Mouse (Mus musculus): ENCODE data around the gene Npnt. TPM values are rescaled to one million over a fixed set of nuclear protein-coding genes. Genes with fewer than 3 reads are reported as not detected.

Gene Npnt
- total and polyA plus RNA-seq, 2 experiments from 2014 or later: 9.0 to 14.3 TPM

GRCm38 (mm10) chr3:132880826-132881225 is 69.3 kb downstream of the Npnt start:
- Histone ChIP-seq H3K4me1 (ENCODE audit: insufficient read depth) (no peaks in the 10 kb centered on the region), H3K36me3 (ENCODE audit: insufficient read depth) (no peaks in the 10 kb centered on the region), H3K4me2 (ENCODE audit: low read depth) (peak overlapping the region; percentile 21; the same call in 1 of the 2 replicates), H3K27me3 (ENCODE audit: insufficient read depth, low read length) (no peaks in the 10 kb centered on the region), H3K27ac (ENCODE audit: low read depth, low read length) (no peak overlapping the region), H3K9ac (no peak overlapping the region), H3K4me3 (ENCODE audit: low read depth, low read length) (no peak overlapping the region), H3K9me3 (ENCODE audit: low read length) (no peaks in the 10 kb centered on the region)
- WGBS: 33% methylated on average over 9 of the region's 9 CpGs
- TF ChIP-seq CTCF (IDR thresholded peaks at IDR 0.05; ENCODE audit: low read depth): no peak
- ATAC-seq (peak; percentile 80), DNase-seq (peak; percentile 31)

GRCm38 (mm10) chr3:132880361-132880760 is 69.7 kb downstream of the Npnt start:
- TF ChIP-seq CTCF (IDR thresholded peaks at IDR 0.05; ENCODE audit: low read depth): no peak
- H3K36me3 ChIP-seq (ENCODE audit: insufficient read depth): no peaks in the 10 kb centered on the region
- ATAC-seq (no peak), DNase-seq (no peak)
- no peaks in the 10 kb centered on the region for H3K27me3 ChIP-seq (ENCODE audit: insufficient read depth, low read length)
- 68% methylated on average over 3 of the region's 3 CpGs for WGBS
- H3K4me1 ChIP-seq (ENCODE audit: insufficient read depth): no peaks in the 10 kb centered on the region
- H3K4me2 ChIP-seq (ENCODE audit: low read depth): no peak overlapping the region; the same call in 1 of the 2 replicates
- H3K9me3 ChIP-seq (ENCODE audit: low read length): no peaks in the 10 kb centered on the region
- no peak overlapping the region for H3K4me3 ChIP-seq (ENCODE audit: low read depth, low read length)
- no peak overlapping the region for H3K27ac ChIP-seq (ENCODE audit: low read depth, low read length)
- no peak overlapping the region for H3K9ac ChIP-seq

- 79% methylated on average over 10 of the region's 10 CpGs for WGBS
- no peak overlapping the region for H3K4me3 ChIP-seq (ENCODE audit: low read depth, low read length)
- TF ChIP-seq CTCF (IDR thresholded peaks at IDR 0.05; ENCODE audit: low read depth): no peak
- H3K4me1 ChIP-seq (ENCODE audit: insufficient read depth): no peaks in the 10 kb centered on the region
- H3K27ac ChIP-seq (ENCODE audit: low read depth, low read length): no peak overlapping the region
- H3K9me3 ChIP-seq (ENCODE audit: low read length): no peaks in the 10 kb centered on the region
- no peaks in the 10 kb centered on the region for H3K27me3 ChIP-seq (ENCODE audit: insufficient read depth, low read length)
- ATAC-seq: no peak
- no peaks in the 10 kb centered on the region for H3K36me3 ChIP-seq (ENCODE audit: insufficient read depth)
- DNase-seq: no peak
- H3K9ac ChIP-seq: no peak overlapping the region
- H3K4me2 ChIP-seq (ENCODE audit: low read depth): no peak overlapping the region
Measured at GRCm38 (mm10) chr3:132876933-132877676, 73.0 kb downstream of the Npnt start.

- no peak for TF ChIP-seq CTCF (IDR thresholded peaks at IDR 0.05; ENCODE audit: low read depth)
- Histone ChIP-seq H3K9ac (no peak overlapping the region), H3K4me2 (ENCODE audit: low read depth) (no peak overlapping the region), H3K4me1 (ENCODE audit: insufficient read depth) (no peaks in the 10 kb centered on the region), H3K27me3 (ENCODE audit: insufficient read depth, low read length) (no peaks in the 10 kb centered on the region), H3K9me3 (ENCODE audit: low read length) (no peaks in the 10 kb centered on the region), H3K4me3 (ENCODE audit: low read depth, low read length) (no peak overlapping the region), H3K27ac (ENCODE audit: low read depth, low read length) (no peak overlapping the region), H3K36me3 (ENCODE audit: insufficient read depth) (no peaks in the 10 kb centered on the region)
- DNase-seq (no peak), ATAC-seq (no peak)
- 52% methylated on average over 14 of the region's 14 CpGs for WGBS
Measured at GRCm38 (mm10) chr3:132876011-132876708, 73.9 kb downstream of the Npnt start.

- Histone ChIP-seq H3K4me3 (ENCODE audit: low read depth, low read length) (no peak overlapping the region), H3K9ac (no peak overlapping the region), H3K36me3 (ENCODE audit: insufficient read depth) (no peaks in the 10 kb centered on the region), H3K4me1 (ENCODE audit: insufficient read depth) (no peaks in the 10 kb centered on the region), H3K27me3 (ENCODE audit: insufficient read depth, low read length) (no peaks in the 10 kb centered on the region), H3K27ac (ENCODE audit: low read depth, low read length) (no peak overlapping the region), H3K4me2 (ENCODE audit: low read depth) (no peak overlapping the region), H3K9me3 (ENCODE audit: low read length) (no peaks in the 10 kb centered on the region)
- DNase-seq (no peak), ATAC-seq (no peak)
- no peak for TF ChIP-seq CTCF (IDR thresholded peaks at IDR 0.05; ENCODE audit: low read depth)
- 57% methylated on average over 6 of the region's 6 CpGs for WGBS
Measured at GRCm38 (mm10) chr3:132873251-132873650, 76.8 kb downstream of the Npnt start.

- Histone ChIP-seq H3K27me3 (ENCODE audit: insufficient read depth, low read length) (no peaks in the 10 kb centered on the region), H3K36me3 (ENCODE audit: insufficient read depth) (no peaks in the 10 kb centered on the region), H3K9ac (no peak overlapping the region), H3K4me3 (ENCODE audit: low read depth, low read length) (no peak overlapping the region), H3K27ac (ENCODE audit: low read depth, low read length) (no peak overlapping the region), H3K9me3 (ENCODE audit: low read length) (no peaks in the 10 kb centered on the region), H3K4me1 (ENCODE audit: insufficient read depth) (no peaks in the 10 kb centered on the region), H3K4me2 (ENCODE audit: low read depth) (no peak overlapping the region)
- TF ChIP-seq CTCF (IDR thresholded peaks at IDR 0.05; ENCODE audit: low read depth): no peak
- no peak for ATAC-seq
- DNase-seq: no peak
- 91% methylated on average over 9 of the region's 9 CpGs for WGBS
Measured at GRCm38 (mm10) chr3:132871318-132871904, 78.7 kb downstream of the Npnt start.

GRCm38 (mm10) chr3:132870079-132870478 is 80.0 kb downstream of the Npnt start:
- Histone ChIP-seq H3K9me3 (ENCODE audit: low read length) (no peaks in the 10 kb centered on the region), H3K27me3 (ENCODE audit: insufficient read depth, low read length) (no peaks in the 10 kb centered on the region), H3K36me3 (ENCODE audit: insufficient read depth) (no peaks in the 10 kb centered on the region), H3K4me3 (ENCODE audit: low read depth, low read length) (no peak overlapping the region), H3K4me2 (ENCODE audit: low read depth) (no peak overlapping the region), H3K4me1 (ENCODE audit: insufficient read depth) (no peaks in the 10 kb centered on the region), H3K27ac (ENCODE audit: low read depth, low read length) (no peak overlapping the region), H3K9ac (no peak overlapping the region)
- DNase-seq (no peak), ATAC-seq (no peak)
- 70% methylated on average over 6 of the region's 6 CpGs for WGBS
- TF ChIP-seq CTCF (IDR thresholded peaks at IDR 0.05; ENCODE audit: low read depth): no peak

Data from forebrain, postnatal 0 days (tissue).